Mouse (Mus musculus): ENCODE measurements around the gene C1qtnf5. TPM values are rescaled to one million over a fixed set of nuclear protein-coding genes. Genes with fewer than 3 reads are reported as not detected.

Gene C1qtnf5
- polyA plus RNA-seq, 1 experiment from 2014 or later: 1.3 TPM

DNA sequence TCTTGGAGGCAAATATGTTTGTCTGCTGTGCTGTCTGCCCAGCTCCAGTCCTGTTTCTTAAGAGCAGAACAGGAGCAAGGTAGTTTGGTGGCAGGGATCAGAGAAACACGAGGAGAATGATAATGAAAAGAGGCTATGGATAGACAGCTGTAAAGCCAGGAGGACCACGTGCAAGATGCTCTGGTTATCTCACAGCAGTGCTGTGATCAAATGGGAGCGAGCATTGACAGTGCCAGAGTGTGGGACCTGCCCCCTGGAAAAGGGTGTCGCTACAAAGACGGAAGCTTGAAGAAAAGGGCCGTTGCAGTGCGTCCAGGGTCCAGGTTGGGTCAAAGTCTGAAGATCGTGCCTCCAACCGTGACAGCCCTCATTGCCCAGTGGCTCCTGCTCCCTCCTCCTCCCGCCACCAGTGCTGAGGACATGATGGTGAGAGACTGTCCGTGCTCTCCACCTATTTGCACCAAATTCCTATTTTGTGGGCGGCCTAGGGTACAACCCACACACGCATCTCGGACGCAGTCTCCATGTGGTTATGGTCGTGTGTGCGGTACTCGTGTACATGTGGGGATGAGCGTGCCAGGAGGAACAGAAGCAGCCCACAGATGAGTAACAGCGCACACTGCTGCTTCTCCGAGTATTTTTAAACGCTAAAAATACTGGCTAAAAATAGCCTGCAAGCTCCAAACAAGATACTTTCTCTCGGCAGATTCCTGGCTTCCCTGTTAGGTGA, 23.5 kb upstream of the C1qtnf5 start:
- H3K9me3 ChIP-seq (ENCODE audit: low read length): no peaks in the 10 kb centered on the region
- peaks cover 14% of the 10 kb centered on the region; the same call in 1 of the 2 replicates for H3K27me3 ChIP-seq (ENCODE audit: insufficient read depth, low read length)
- TF ChIP-seq EP300 (IDR thresholded peaks at IDR 0.05; ENCODE audit: low read depth) (no peak), CTCF (IDR thresholded peaks at IDR 0.05; ENCODE audit: low read depth) (no peak)
- ATAC-seq (no peak), DNase-seq (no peak)
- H3K4me1 ChIP-seq (ENCODE audit: insufficient read depth): peaks cover 52% of the 10 kb centered on the region
- H3K9ac ChIP-seq (replicated peaks): no peak overlapping the region
- no peak overlapping the region for H3K27ac ChIP-seq (ENCODE audit: low read depth)
- H3K4me3 ChIP-seq (ENCODE audit: low read depth, low read length): peak overlapping the region; percentile 61
- H3K36me3 ChIP-seq (replicated peaks; ENCODE audit: insufficient read depth, low read length): no peaks in the 10 kb centered on the region
- WGBS (ENCODE audit: insufficient replicate concordance): 8% methylated on average over 23 of the region's 23 CpGs
- peak overlapping the region; percentile 95 for H3K4me2 ChIP-seq (ENCODE audit: low read depth, low read length)

DNA sequence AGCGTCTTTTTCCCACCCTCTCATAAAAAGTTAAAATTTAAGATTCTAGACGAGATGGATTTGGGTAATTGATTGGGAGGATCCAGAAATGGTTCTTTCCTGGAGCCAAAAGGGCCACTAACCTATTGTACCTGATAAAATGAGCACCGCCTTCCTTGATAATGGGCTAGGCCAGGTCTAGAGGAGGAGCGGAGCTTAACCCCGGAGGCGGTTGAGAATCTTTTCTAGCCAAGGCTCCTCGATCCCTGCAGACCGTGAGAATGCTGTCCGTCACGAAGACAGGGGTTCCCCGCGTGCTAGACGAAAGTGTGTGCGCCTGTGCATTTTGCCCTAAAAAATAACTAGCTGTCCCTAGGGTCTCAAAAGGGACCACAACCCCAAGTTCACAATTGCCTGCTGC, 22.8 kb upstream of the C1qtnf5 start:
- Histone ChIP-seq H3K27me3 (ENCODE audit: insufficient read depth, low read length) (peaks cover 14% of the 10 kb centered on the region; the same call in 1 of the 2 replicates), H3K9ac (replicated peaks) (no peak overlapping the region; the same call in 1 of the 2 replicates), H3K36me3 (replicated peaks; ENCODE audit: insufficient read depth, low read length) (no peaks in the 10 kb centered on the region), H3K9me3 (ENCODE audit: low read length) (no peaks in the 10 kb centered on the region), H3K4me2 (ENCODE audit: low read depth, low read length) (peak overlapping the region; percentile 95), H3K4me1 (ENCODE audit: insufficient read depth) (peaks cover 47% of the 10 kb centered on the region), H3K27ac (ENCODE audit: low read depth) (no peak overlapping the region), H3K4me3 (ENCODE audit: low read depth, low read length) (peak overlapping the region; percentile 61)
- TF ChIP-seq CTCF (IDR thresholded peaks at IDR 0.05; ENCODE audit: low read depth) (no peak), EP300 (IDR thresholded peaks at IDR 0.05; ENCODE audit: low read depth) (no peak)
- ATAC-seq: no peak
- WGBS (ENCODE audit: insufficient replicate concordance): 1% methylated on average over 14 of the region's 14 CpGs
- no peak for DNase-seq

DNA sequence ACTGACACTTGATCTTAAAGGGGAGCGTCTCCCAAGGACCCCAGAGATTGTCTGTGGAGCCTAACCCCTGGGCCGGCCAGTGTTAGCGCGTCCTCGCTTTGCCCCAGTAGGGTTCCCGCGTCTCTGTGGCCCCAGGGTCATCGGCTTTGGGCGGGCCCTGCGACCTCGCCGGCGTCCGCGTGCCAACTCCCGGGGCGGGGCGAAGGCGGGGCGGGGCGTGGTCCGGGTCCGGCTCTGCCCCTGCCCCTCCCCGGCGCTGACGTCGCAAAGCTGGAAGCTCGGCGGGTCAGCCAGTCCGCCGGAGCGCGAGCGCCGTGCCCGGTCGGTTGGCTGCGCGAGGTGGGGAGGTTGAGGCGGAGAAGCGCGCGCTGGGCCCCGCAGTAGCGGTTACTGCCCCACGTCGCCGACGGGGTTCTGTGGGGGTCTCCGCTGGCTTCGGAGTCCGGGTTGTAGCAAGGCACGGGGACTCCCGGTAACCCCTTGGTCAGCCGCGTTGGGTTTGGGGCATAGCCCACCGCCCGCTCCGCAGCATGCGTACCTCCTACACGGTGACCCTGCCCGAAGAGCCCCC, 22.3 kb upstream of the C1qtnf5 start:
- peak overlapping the region; percentile 95 for H3K4me2 ChIP-seq (ENCODE audit: low read depth, low read length)
- H3K4me1 ChIP-seq (ENCODE audit: insufficient read depth): peaks cover 47% of the 10 kb centered on the region
- peaks cover 14% of the 10 kb centered on the region; the same call in 1 of the 2 replicates for H3K27me3 ChIP-seq (ENCODE audit: insufficient read depth, low read length)
- H3K4me3 ChIP-seq (ENCODE audit: low read depth, low read length): peak overlapping the region; percentile 61
- TF ChIP-seq CTCF (IDR thresholded peaks at IDR 0.05; ENCODE audit: low read depth) (no peak), EP300 (IDR thresholded peaks at IDR 0.05; ENCODE audit: low read depth) (no peak)
- WGBS (ENCODE audit: insufficient replicate concordance): under 1% methylated on average over 52 of the region's 62 CpGs
- DNase-seq (peak; percentile 97), ATAC-seq (peak; percentile 91)
- H3K27ac ChIP-seq (ENCODE audit: low read depth): no peak overlapping the region
- H3K36me3 ChIP-seq (replicated peaks; ENCODE audit: insufficient read depth, low read length): no peaks in the 10 kb centered on the region
- no peaks in the 10 kb centered on the region for H3K9me3 ChIP-seq (ENCODE audit: low read length)
- H3K9ac ChIP-seq (replicated peaks): peak overlapping the region; percentile 61

DNA sequence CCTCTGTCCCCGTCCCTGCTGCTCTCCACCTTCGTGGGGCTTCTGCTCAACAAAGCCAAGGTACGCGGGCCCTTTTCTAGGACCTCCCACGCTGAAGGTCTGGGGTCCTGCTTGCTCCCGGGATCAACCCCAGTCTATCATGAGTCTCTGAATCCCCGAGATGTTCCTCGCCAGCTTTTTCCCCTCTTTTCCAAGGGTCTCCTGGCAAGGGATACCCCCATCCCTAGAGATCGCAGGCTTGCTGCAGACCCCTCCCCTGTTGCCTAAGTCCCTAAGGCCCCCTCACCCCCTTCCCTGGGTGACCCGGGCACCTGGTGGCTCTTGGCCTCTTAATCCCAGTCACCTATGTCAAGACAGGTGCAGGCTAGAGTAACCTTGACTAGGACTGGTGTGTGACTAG, 21.8 kb upstream of the C1qtnf5 start:
- TF ChIP-seq EP300 (IDR thresholded peaks at IDR 0.05; ENCODE audit: low read depth) (no peak), CTCF (IDR thresholded peaks at IDR 0.05; ENCODE audit: low read depth) (no peak)
- Histone ChIP-seq H3K4me3 (ENCODE audit: low read depth, low read length) (peak overlapping the region; percentile 61), H3K27ac (ENCODE audit: low read depth) (no peak overlapping the region), H3K4me2 (ENCODE audit: low read depth, low read length) (peak overlapping the region; percentile 95), H3K9ac (replicated peaks) (peak overlapping the region; percentile 61), H3K9me3 (ENCODE audit: low read length) (no peaks in the 10 kb centered on the region), H3K36me3 (replicated peaks; ENCODE audit: insufficient read depth, low read length) (no peaks in the 10 kb centered on the region), H3K27me3 (ENCODE audit: insufficient read depth, low read length) (peaks cover 14% of the 10 kb centered on the region; the same call in 1 of the 2 replicates), H3K4me1 (ENCODE audit: insufficient read depth) (peaks cover 47% of the 10 kb centered on the region)
- WGBS (ENCODE audit: insufficient replicate concordance): 12% methylated on average over 10 of the region's 10 CpGs
- ATAC-seq (peak; percentile 18), DNase-seq (no peak)

DNA sequence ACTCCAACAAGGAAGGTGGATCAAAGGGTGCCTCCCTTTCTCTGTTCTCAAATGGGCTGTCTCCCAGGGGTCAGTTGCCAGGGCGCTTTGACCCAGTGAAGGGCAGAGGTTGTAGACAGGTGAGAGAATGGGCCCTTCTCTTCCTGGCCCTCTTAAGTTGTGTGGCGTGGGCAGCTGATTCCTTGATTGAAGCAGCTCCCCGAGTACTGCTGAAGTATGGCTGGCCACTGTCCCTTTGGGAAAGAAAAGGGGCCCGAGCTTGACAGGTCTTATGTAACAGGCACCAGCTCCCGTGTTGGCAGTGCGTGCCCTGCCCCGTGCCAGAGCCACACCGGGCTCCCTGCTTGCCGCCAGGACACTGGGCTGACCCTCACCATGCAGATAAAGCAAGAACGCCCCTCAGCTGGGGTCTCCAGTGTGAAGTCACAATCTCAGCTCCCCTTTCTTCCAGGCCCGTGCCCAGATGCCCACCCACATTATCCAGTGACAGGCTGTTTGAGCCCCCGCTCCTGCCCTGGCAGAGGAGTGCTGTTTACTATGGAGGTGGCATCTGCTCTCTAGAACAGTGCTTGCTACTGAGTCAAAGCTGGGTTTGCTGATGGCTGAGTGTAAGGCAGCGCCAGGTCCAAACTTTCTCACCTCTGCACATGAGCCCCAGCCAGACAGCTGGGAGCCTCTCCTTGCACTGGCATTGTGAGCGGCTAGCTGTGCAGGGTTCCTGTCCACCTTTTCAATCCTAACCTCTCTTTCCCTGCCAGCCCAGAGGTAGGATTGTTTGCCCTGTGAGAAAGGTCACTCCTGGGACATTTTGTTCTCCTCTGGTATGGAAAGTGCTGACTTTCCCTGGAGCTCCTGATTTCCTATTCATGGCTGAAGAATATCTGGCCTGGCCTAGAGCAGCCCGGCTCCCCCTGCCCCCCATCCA, 21.0 kb upstream of the C1qtnf5 start:
- Histone ChIP-seq H3K36me3 (replicated peaks; ENCODE audit: insufficient read depth, low read length) (no peaks in the 10 kb centered on the region), H3K27me3 (ENCODE audit: insufficient read depth, low read length) (peaks cover 14% of the 10 kb centered on the region; the same call in 1 of the 2 replicates), H3K9me3 (ENCODE audit: low read length) (no peaks in the 10 kb centered on the region), H3K9ac (replicated peaks) (0 out of 2 replicates have a peak overlapping the region, but pooled peaks have one; percentile 11), H3K4me1 (ENCODE audit: insufficient read depth) (peaks cover 47% of the 10 kb centered on the region), H3K27ac (ENCODE audit: low read depth) (no peak overlapping the region), H3K4me2 (ENCODE audit: low read depth, low read length) (peak overlapping the region; percentile 95), H3K4me3 (ENCODE audit: low read depth, low read length) (0 out of 2 replicates have a peak overlapping the region, but pooled peaks have one; percentile 61)
- WGBS (ENCODE audit: insufficient replicate concordance): 68% methylated on average over 15 of the region's 15 CpGs
- no peak for DNase-seq
- no peak for ATAC-seq
- TF ChIP-seq EP300 (IDR thresholded peaks at IDR 0.05; ENCODE audit: low read depth) (no peak), CTCF (IDR thresholded peaks at IDR 0.05; ENCODE audit: low read depth) (no peak)
